Mouse (Mus musculus): ENCODE results near the gene Cysrt1.
A peak's percentile ranks its signal among the peaks of the same experiment; 100 is the strongest.

Cysrt1 gene

DNA sequence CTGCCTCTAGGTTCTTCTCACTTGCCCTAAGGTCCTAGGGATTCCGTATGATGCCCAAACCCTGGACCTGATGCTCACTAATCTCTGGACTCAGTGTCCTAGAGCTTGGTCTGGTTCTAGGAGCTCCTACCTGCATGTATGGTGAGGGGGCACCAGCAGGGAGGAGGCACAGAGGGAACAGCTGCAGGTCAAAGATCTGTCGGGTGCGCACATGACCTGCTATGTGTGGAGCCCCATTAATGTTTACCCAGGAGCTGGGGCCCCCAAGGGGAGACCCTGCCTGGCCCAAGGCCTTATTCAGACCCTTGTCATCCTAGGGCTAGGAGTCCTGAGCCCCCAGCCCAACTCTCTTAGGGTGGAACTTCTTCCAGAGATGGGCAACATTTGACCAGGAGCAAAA is 8.2 kb downstream of the Cysrt1 start, which contains the start of gene Slc34a3:
Slc34a3 (minus strand) TSS at position 315 of the 400 bp plus-strand sequence.
- DNase-seq = no peak

DNA sequence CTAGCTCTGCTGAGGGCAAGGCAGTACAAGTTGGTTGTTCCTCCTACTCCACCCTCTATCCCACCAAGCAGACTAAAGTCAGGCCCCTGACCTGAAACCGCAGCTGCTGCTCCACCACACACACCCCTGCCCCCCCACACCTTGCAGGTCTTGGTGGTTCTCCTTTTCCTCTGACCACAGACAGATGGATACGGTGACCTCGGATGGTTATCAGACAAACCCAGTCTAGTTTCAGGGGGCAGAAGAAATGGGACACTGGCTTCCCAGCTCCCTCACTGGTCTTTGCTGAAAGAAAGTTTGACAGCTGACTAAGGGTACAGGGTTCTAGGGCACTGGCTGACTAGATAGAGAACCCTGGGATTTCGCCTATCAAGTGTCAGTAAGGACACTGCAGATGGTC is 8.8 kb downstream of the Cysrt1 start:
- DNase-seq = no peak

DNA sequence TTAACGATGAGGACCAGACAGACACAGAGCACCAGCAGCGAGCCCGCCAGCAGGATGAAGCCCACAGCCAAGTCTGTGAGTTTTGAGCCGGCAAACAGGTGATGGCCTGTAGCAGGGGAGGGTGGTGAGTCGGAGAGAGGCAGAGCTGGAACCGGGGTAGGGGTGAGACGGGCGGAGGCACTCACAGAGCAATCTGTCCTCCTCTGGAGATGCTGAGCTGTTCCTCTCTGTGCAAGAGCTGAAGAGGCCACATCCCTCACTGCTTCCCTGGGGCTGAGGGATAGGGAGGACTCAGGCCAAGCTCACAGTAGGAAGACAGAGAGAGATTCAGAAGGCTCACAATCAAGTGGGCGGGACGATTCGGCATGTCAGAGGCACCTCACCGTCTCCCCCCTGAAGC is 11.2 kb downstream of the Cysrt1 start:
- no peak for DNase-seq

DNA sequence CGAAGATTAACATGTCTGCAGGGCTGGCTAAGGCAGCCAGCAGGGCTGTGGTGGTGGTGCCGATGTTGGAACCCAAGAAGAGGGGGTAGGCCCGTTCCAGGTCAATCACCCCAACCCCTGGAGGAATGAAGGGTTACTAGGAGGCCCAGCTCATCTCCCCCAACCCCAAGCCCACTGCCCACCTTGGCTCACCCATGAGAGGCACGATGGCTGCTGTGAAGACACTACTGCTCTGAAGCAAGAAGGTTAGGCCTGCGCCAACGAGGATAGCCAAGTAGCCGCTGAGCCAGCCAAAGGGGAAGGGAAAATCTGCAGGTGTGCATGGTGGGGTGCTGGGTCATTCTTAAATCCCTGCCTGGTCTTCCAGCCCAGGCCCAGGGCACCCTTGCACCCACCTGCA is 11.7 kb downstream of the Cysrt1 start:
- DNase-seq = no peak

DNA sequence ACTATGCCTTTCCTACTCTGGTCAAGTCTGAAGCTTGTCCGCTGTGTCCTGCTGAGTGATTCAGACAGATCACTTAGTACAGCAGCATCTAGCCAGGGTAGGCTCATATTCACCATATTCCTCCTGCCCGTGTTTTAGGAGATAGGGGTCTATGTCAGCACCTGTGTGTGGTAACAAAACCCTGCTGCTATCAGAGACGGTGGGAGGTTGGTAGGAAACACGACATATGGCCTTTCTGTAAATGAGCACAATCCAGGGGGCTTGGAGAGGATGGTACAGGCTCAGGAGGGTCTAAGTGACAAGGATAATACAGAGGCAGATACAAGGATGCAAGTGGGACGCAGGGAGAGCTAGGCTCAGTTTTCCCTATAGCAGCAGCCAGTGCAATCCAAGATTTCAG is 12.7 kb downstream of the Cysrt1 start:
- no peak for DNase-seq

DNA sequence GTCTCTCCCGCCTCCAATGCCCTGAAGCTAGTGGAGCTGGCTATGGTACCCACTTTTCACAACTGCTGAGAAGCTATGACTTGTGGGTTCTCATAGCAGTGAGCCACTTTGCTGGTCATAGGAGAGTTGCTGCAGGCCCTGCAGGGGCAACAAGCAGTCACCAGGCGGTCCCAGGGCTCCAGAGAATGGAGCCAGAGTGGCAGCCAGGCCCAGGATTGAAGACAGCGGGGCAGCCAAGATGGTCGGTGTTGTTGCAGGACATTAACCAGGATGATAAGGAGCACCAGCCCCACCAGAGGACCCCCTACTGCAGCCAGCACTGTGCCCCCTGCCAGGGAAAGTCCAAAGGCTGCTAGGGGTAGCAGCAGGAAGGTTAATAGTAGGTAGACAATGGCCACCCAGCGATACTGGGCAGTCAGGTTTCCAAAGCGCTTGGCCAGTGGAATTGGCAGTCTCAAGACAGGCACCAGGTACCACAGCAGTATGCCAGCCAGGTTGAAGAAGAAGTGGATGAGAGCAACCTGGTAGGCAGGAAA is 13.2 kb downstream of the Cysrt1 start:
- DNase-seq = no peak

DNA sequence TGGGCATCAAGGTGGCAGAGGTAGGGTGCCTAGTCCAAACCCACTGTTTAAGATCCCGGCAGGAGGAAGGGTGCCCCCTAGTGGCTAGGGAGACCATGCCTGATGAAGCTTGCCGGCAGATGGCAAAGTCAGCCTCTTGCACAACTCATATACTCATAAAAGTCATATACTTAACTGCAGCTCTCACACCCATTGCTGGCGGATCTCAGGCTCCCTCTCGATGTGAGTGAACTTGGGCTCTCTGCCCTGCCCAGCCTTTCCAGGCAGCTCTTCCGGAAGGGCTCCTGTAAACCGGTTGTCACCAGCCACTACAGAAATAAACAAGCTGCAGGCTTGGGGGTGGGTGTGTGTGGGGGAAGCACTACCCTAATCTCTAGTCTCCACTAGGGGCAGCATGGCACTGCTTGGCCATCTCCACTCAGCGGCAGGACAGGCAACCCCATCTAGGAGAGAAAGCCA is 13.8 kb downstream of the Cysrt1 start:
- peak; percentile 88 for DNase-seq

DNA sequence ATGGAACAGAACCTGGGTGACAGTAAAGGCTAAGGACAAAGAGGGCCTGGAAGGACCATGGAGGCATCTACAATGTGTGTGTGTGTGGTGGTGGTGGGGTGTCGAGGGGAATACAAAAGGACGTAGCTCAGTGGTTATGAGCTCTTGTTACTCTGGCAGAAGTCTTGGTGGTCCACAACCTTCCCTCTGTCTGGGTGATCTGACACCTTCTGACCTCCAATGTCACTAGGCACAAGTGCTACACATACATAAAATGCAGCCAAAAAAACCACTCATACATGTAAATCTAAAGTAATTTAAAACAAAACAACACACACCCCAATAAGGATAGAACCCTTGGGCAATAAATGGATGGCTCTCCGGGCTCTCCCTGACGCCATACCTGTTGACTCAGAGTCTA is 14.8 kb downstream of the Cysrt1 start:
- no peak for DNase-seq

DNA sequence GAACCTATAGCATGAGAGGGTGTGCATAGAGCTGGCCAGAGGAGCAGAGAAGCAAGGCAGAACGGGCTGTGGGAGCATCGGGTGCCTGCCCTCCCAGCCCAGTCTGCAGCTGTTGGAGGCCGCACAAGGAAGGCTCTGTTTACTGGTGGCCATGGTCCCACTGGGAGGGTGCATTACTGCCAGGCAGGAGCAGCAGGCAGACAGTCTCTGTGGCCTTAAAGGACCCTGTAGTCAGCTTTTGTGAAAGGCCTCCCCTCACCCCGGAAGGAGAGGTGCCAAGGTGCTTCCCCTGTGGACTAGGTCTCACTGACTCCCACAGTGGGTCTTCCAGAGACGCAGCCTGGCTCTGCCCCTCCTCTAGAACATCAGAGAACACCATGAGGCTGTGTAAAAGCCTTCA is 15.4 kb downstream of the Cysrt1 start:
- peak; percentile 56 for DNase-seq

DNA sequence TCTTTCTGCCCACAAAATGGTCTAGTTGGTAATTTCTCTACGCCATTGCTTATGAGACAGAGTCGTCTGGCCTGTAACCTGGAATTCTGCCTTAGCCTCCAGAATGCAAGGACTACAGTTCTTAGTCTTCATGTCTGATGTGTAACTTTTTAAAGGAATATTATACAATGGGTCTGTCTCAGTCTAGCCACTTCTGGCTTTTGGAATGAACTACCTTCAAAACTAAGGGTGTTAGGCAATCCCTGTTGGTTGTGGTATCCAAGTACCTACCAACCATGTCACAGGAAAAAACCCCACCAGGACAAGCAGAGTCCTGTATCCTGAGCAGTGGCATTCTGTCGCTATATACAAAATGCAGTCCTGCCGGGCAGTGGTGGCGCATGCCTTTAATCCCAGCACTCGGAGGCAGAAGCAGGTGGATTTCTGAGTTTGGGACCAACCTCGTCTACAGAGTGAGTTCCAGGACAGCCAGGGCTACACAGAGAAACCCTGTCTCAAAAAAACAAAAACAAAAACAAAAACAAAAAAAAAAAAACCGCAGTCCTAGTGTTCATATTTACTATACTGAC is 16.4 kb downstream of the Cysrt1 start:
- no peak for DNase-seq

DNA sequence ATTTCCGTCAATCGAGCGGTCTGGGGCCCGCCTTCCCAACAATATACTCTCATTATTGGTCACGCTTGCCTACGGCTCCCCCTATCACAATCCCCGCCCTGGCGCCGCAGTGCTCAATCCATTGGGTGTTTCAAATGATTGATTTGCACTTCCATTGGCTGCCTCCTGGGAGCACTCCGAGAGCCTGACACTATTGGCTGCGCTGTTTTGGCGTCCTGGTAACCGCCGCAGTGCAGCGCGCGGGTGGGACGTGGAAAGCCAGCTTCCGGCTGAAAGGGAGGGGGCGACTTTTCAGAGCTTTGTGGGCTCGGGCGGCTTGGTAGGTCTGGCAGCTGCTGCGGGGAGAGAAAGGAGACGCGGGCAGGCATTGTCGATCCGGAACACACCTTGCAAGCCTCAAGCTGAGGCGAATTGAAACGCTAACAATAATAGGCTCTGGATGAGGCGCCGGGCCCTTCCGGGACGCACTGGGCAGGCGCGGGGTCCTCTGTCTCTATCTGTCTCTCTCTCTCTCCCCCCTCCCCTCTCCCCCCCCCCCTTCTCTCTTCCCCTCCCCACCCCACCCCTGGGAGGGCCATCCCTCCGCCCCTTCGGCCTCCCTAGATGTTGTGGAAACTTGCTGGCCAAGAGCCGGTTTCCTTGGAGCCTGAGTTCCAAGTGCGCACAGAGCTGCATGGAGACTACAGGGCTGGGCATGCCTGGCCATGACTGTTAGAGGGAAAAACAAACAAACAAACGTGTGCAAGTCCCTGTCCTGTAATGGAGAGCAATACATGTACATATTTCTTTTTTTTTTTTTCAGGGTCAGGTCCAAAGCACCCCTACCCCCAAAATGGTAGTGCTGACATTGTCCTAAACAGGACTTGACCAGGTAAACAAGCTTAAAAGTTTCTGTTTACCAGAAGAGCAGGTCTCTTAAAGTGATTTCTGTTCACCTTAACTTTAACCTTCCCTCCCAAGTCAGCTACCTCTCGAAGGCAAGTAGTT is 17.2 kb downstream of the Cysrt1 start:
- DNase-seq = peak; percentile 100

DNA sequence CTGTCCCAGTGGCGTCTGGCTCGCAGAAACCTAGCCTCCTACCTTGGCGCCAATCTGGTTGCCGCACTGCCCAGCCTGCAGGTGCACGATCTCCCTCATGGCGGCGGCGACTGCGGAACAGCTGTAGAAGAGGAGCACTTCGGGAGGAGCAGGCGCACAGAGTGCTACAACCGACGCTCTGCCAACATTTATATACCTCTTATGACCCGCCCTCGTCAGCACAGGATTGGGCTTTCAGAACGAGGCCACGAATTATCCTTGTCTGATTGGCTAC is 17.8 kb downstream of the Cysrt1 start, which contains the start of gene Tubb4b:
Tubb4b (minus strand) TSS at position 211 of the 274 bp plus-strand sequence.
- DNase-seq = no peak

DNA sequence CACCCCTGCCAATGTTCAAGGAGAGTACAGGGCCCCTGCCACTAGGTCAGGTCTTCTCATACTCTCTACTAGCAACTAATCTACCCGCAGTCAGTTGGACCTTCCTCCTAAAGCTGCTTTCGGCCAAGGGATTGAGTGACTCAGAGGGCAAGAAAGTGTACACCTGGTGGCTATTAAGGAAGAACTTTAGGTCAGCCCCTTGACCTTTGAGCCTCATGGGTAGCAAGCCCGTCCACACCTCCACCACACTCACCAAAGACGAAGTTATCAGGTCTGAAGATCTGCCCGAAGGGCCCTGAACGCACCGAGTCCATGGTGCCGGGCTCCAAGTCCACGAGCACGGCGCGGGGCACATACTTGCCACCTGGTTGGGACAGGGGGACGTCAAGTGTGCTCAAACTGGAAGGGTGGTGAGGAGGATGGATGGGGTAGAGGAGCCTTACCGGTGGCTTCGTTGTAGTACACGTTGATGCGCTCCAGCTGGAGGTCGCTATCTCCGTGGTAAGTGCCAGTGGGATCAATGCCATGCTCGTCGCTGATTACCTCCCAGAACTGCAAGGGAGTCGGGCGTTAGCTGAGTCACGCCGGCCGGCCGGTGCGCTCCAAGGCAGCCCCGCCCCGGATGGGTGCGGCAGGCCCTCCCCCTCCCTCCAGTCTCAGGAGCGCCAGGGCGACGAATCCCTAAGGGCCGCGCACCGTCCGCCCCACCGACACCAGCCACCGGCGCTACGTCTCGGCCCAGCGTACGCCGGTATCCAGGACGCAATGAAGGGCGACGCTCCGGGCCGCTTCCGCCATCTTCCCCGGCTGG is 18.4 kb downstream of the Cysrt1 start:
- peak; percentile 82 for DNase-seq

DNA sequence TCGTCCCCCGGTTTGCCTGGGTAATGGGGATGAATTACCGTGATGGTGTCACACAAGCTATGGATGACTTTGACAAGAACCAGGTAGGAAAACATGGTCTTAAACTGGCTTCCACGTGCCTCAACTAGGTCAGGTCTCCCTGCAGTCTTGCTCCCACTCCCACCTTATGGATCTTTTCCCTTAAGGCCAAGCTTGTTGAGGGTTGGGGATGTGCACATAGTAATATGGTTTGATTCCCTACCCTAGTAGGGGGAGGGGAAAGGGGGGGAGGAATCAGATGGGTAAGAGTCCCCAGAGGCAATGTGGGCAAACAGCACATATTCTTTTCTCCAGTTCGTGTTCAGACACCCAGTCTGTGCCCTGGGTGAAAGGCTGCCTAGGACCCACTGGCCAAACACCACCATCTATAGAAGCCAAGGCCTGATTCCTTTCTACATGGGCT is 20.9 kb downstream of the Cysrt1 start:
- no peak for DNase-seq

DNA sequence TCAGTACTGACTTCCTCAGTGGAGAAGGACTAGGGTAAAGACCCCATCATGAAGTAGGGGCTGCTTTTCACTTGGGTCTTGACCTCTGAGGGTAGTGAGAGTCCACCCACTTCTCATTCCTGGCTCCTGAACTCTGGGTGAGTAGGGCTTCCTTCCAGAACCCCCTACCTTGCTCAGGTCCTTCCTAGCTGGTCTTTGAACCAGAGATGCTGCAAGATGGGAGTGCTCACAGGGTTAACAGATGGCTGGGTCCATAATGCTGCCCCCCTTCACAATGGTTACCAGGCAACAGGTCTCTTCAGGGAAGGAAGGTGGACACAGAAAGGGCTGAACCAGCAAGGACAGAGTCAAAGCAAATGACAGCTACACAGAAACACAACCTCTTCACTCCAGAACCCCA is 23.8 kb downstream of the Cysrt1 start, which contains the start of gene Fam166a:
Fam166a (plus strand) TSS at position 301 of the 400 bp plus-strand sequence.
- DNase-seq = no peak

DNA sequence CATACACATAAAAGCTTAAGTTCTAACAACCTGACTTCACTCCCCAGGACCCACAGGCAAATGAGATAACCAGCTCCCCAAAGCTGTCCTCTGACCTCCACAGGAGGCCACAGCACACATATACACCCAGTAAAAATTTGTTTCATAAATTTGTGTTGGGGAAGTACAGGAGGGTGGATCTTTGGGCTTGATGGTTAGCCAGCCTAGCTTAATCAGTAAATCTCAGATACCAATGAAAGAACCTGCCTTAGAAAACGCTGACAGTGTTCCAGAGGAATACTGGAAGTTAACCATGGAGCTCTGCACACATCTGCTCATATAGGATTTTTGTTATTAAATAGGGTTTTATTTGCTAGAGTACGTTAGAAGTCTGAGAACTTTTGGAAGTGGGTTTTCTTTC is 24.6 kb downstream of the Cysrt1 start:
- DNase-seq = no peak

DNA sequence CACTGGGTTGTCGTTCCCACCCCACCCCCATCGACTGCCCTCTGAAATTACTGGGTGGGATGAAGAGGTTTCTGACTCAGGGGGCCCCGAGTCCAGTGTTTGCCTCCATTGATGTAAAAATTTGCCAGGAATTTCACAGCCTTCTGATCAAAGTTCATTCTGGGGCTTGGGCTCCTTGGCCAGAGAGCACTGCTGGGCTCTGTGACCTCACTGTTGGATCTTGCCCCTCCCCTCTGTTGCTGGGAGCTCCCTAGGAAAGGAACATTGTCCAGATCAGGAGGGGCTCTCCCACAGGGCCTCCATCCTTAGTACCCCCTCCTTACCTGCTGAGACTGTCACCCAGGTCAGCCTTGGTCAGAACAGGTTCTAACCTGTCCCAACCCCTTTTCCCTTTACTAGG is 27.8 kb downstream of the Cysrt1 start, which contains the start of gene Stpg3:
Stpg3 (minus strand) TSS at position 194 of the 400 bp plus-strand sequence.
- no peak for DNase-seq

DNA sequence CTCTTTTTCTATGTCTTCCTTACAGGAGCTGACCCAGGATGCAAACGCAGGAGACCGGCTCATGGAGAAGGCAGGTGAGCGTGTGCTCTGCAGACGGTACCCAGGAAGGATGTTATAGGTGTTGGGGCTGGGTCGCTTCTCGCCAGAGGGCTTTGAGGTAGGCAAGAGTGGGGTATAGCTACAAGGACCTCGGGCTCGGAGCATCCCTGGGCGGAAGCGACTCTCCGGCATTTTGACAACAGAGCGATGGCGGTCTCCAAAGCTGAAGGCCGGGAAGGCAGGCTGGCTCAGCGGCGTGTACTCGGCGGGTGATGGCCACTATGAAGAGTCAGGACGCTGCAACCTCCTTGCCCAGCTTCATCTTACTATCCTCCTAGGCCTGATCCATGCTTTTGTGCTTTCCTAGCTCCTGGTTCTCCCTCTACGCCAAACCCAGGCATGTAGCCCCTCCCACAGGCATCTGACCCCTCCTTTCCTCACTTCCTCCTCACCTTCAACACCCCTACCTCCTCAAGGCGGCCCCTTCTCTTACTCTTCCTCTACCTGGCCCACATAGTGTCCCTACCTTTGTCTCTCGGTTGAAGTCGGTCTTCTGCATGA is 28.9 kb downstream of the Cysrt1 start:
- DNase-seq = no peak

DNA sequence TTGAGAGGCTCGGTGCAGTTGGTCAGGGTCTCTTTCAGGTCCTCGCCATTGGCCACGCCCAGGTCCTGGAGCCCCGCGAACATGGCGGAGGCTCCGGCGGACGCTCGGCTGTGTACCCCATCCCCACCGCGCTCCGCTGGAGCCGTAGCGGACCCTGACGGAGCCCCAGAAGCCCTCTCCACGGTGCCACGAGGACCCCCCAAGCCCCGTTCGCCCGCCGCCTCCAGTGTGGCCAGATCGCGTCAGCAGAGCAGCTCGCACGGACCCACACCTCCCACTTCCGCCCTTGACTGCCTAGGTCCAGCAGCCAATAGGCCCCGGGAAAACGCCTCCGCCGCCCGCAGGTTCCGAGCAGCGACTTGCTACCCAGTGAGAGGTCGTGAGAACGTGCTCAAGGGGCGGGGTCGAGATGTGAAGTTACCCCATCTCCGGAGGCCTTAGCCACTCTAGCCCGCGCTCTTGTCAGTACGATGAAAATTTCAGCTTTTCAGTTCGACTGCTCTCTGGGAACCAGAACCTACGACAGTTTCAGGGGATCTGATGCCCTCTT is 31.1 kb downstream of the Cysrt1 start, which contains the start of gene Nelfb:
Nelfb (minus strand) TSS at position 369 of the 550 bp plus-strand sequence.
- peak; percentile 85 for DNase-seq

DNA sequence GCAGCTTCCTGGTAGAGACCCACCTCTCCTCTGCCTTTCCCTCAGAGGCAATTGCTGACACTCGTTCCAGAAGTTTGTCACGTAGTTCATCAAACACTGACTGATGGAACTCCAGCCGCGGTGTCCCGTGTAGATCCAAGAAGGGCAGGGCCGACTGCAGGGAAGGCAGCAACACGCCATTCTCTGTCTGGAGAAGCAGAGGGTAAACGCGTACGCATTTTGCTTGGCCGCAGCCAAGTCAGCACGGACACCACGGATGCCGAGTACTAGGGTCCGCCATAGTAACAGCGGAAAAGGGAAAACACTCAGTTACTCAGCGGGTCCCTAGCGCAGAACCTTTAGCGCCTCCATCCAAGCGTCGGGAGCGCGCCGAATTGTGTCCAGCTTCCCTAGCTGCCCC is 31.6 kb downstream of the Cysrt1 start:
- no peak for DNase-seq

DNA sequence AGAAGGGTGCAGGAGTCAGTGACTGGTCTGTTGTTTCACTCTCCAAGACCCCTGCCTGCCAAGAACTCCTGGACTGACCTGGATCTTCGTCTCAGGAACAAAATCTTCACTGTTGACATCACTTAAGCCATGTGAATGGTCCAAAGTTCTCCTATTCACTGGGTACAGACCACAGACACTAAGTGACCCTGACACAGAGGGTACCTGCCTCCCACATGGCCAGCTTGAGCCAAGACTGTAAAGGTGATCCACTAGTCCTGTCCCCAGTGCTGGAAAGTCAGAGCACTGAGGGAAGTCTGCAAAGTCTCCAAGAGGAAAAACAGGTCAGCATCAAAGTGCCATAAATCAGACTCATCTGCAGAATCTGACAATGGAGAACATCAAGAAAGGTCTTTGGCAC is 34.7 kb downstream of the Cysrt1 start:
- DNase-seq = no peak

DNA sequence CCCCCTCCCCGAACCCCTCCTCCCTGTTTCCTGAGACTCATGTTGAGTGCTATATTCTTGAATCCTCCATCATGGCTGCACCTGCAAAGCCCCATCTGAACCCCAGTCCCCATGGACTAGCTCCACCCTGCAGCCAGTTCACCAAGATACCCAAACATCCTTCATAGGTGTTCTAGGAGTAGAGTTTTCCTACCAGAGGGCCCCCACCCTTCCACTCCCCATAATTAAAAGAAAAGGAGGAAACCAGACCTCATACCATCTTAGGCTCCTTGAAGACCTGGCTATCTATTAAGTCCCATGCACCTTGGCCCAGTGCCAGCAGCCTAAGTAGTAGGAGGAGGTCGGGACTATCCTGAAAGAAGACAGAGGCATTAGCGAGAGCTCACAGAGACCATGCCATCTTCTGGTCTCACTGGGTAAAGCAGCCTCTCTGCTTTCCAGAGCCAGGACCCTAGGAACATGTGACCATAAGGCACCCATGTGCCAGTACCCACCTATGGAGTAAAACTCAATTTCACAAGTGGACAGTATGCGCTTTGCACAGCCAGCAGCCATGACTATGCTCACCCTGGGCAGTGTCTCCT is 38.5 kb downstream of the Cysrt1 start:
- no peak for DNase-seq
